Mouse (Mus musculus) forebrain, embryonic 11.5 days (tissue): ENCODE data around the gene Sox6. TPM values are rescaled to one million over a fixed set of nuclear protein-coding genes. Genes with fewer than 3 reads are reported as not detected.

Source experiments
- ATAC-seq: fragments of 200-750 bp; cut with Nextera tagmentation; replicated peaks from 2 replicates; pipeline ENCODE4 v1.8.0; 2017; ENCODE audit warnings: moderate TSS enrichment; ENCODE audit not compliant: low FRiP score
- DNase-seq: peaks from one replicate; pipeline ENCODE4 v3.0.0-alpha.2; 2017; ENCODE audit warnings: low spot score
- H3K27ac ChIP-seq: fragments of 300-500 bp; sonication (generic); 2 replicates; pipeline ENCODE4 v1.5.1; 2014; ENCODE audit warnings: low read depth, low read length
- H3K27me3 ChIP-seq: fragments of 300-500 bp; sonication (generic); 2 replicates; pipeline ENCODE4 v1.6.1; 2014; ENCODE audit warnings: mild to moderate bottlenecking, low read length, mixed read lengths; ENCODE audit not compliant: control insufficient read depth, insufficient read depth
- H3K36me3 ChIP-seq: fragments of 300-500 bp; sonication (generic); 2 replicates; pipeline ENCODE4 v1.6.1; 2014; ENCODE audit warnings: mild to moderate bottlenecking, low read length, moderate library complexity, mixed read lengths; ENCODE audit not compliant: control insufficient read depth, insufficient read depth
- H3K4me1 ChIP-seq: fragments of 300-500 bp; sonication (generic); replicated peaks from 2 replicates; pipeline ENCODE4 v1.6.1; 2014; ENCODE audit warnings: low read length, mixed read lengths; ENCODE audit not compliant: control insufficient read depth, insufficient read depth
- H3K4me2 ChIP-seq: fragments of 300-500 bp; sonication (generic); 2 replicates; pipeline ENCODE4 v1.6.1; 2014; ENCODE audit warnings: low read depth, mild to moderate bottlenecking, low read length, moderate library complexity, mixed read lengths; ENCODE audit not compliant: severe bottlenecking
- H3K4me3 ChIP-seq: fragments of 300-500 bp; sonication (generic); 2 replicates; pipeline ENCODE4 v1.5.1; 2014; ENCODE audit warnings: low read depth, low read length
- H3K9ac ChIP-seq: fragments of 300-500 bp; sonication (generic); 2 replicates; pipeline ENCODE4 v1.6.1; 2014; ENCODE audit warnings: low read length
- H3K9me3 ChIP-seq: fragments of 300-500 bp; sonication (generic); 2 replicates; pipeline ENCODE4 v1.6.1; 2016; ENCODE audit warnings: low read length, mixed read lengths; ENCODE audit not compliant: control insufficient read depth
- WGBS: fragments of 180-500 bp; shearing (Covaris S2); extraction: QIAGEN DNeasy Blood & Tissue Kit; methylation state at CpG from one replicate; pipeline ENCODE4 v1.1.7; 2014; 5-methylcytosine and 5-hydroxymethylcytosine counted together
- polyA plus RNA-seq: library from polyadenylated mRNA; unstranded; fragments of >200 nt; fragmentation: Nextera tagmentation; extraction: Ambion mirVana; gene quantifications from 2 replicates; pipeline ENCODE4 v1.2.1, GENCODE M21; 2014

Gene Sox6
- polyA plus RNA-seq, 1 experiment from 2014 or later: 154 TPM

- Histone ChIP-seq H3K9ac (no peak overlapping the region), H3K36me3 (no peaks in the 10 kb centered on the region), H3K27ac (no peak overlapping the region), H3K27me3 (no peaks in the 10 kb centered on the region), H3K4me1 (no peaks in the 10 kb centered on the region), H3K4me3 (no peak overlapping the region), H3K9me3 (no peaks in the 10 kb centered on the region), H3K4me2 (no peak overlapping the region)
- ATAC-seq (no peak), DNase-seq (no peak)
- 72% methylated on average over 8 of the region's 8 CpGs for WGBS
Observed at GRCm38 (mm10) chr7:115513681-115514080, 524.9 kb downstream of the Sox6 start.

- Histone ChIP-seq H3K4me3 (no peak overlapping the region), H3K9me3 (no peaks in the 10 kb centered on the region), H3K4me1 (no peaks in the 10 kb centered on the region), H3K36me3 (no peaks in the 10 kb centered on the region), H3K27ac (no peak overlapping the region), H3K4me2 (no peak overlapping the region), H3K27me3 (no peaks in the 10 kb centered on the region), H3K9ac (no peak overlapping the region)
- no peak for DNase-seq
- WGBS: 78% methylated on average over 10 of the region's 10 CpGs
- no peak for ATAC-seq
Observed at GRCm38 (mm10) chr7:115511777-115512176, 526.8 kb downstream of the Sox6 start.

- no peaks in the 10 kb centered on the region for H3K4me1 ChIP-seq
- H3K27ac ChIP-seq: no peak overlapping the region
Observed at GRCm38 (mm10) chr7:115511091-115511490, 527.5 kb downstream of the Sox6 start.

GRCm38 (mm10) chr7:115510045-115510444, 528.6 kb downstream of the Sox6 start:
- 53% methylated on average over 5 of the region's 5 CpGs for WGBS
- Histone ChIP-seq H3K4me2 (no peak overlapping the region), H3K27me3 (no peaks in the 10 kb centered on the region), H3K36me3 (no peaks in the 10 kb centered on the region), H3K4me1 (no peaks in the 10 kb centered on the region), H3K27ac (no peak overlapping the region), H3K9ac (no peak overlapping the region), H3K4me3 (no peak overlapping the region), H3K9me3 (no peaks in the 10 kb centered on the region)
- no peak for ATAC-seq
- no peak for DNase-seq

More at GRCm38 (mm10) chr7:115511091-115511490, 527.5 kb downstream of the Sox6 start:
- 89% methylated on average over 5 of the region's 5 CpGs for WGBS
- Histone ChIP-seq H3K36me3 (no peaks in the 10 kb centered on the region), H3K4me3 (no peak overlapping the region), H3K9ac (no peak overlapping the region), H3K4me2 (no peak overlapping the region), H3K27me3 (no peaks in the 10 kb centered on the region), H3K9me3 (no peaks in the 10 kb centered on the region)
- DNase-seq: no peak
- no peak for ATAC-seq

GRCm38 (mm10) chr7:115506385-115506784, 532.2 kb downstream of the Sox6 start:
- WGBS: 86% methylated on average over 6 of the region's 6 CpGs
- no peak overlapping the region for H3K9ac ChIP-seq
- no peak overlapping the region for H3K27ac ChIP-seq
- no peak overlapping the region for H3K4me2 ChIP-seq
- ATAC-seq: no peak
- H3K9me3 ChIP-seq: no peaks in the 10 kb centered on the region
- DNase-seq: no peak
- peaks cover 1% of the 10 kb centered on the region; the same call in 1 of the 2 replicates for H3K4me1 ChIP-seq
- H3K36me3 ChIP-seq: no peaks in the 10 kb centered on the region
- peaks cover 2% of the 10 kb centered on the region; the same call in 1 of the 2 replicates for H3K27me3 ChIP-seq
- H3K4me3 ChIP-seq: no peak overlapping the region

- H3K9me3 ChIP-seq: no peaks in the 10 kb centered on the region
- H3K27ac ChIP-seq: no peak overlapping the region
- no peak overlapping the region for H3K4me2 ChIP-seq
- H3K27me3 ChIP-seq: peaks cover 2% of the 10 kb centered on the region; the same call in 1 of the 2 replicates
- ATAC-seq (no peak), DNase-seq (no peak)
- no peak overlapping the region for H3K9ac ChIP-seq
- peaks cover 4% of the 10 kb centered on the region; the same call in 1 of the 2 replicates for H3K4me1 ChIP-seq
- 4% methylated on average over 3 of the region's 3 CpGs for WGBS
- no peak overlapping the region for H3K4me3 ChIP-seq
- no peaks in the 10 kb centered on the region for H3K36me3 ChIP-seq
Observed at GRCm38 (mm10) chr7:115501497-115501896, 537.1 kb downstream of the Sox6 start.

- H3K36me3 ChIP-seq: no peaks in the 10 kb centered on the region
- H3K9ac ChIP-seq: no peak overlapping the region
- peaks cover 4% of the 10 kb centered on the region; the same call in 1 of the 2 replicates for H3K4me1 ChIP-seq
- ATAC-seq: no peak
- no peak for DNase-seq
- no peak overlapping the region for H3K4me2 ChIP-seq
- H3K27ac ChIP-seq: no peak overlapping the region
- no peaks in the 10 kb centered on the region for H3K9me3 ChIP-seq
- H3K4me3 ChIP-seq: no peak overlapping the region
- H3K27me3 ChIP-seq: peaks cover 2% of the 10 kb centered on the region; the same call in 1 of the 2 replicates
Observed at GRCm38 (mm10) chr7:115500825-115501224, 537.8 kb downstream of the Sox6 start.

- Histone ChIP-seq H3K9me3 (no peaks in the 10 kb centered on the region), H3K36me3 (no peaks in the 10 kb centered on the region), H3K4me1 (peaks cover 4% of the 10 kb centered on the region; the same call in 1 of the 2 replicates), H3K27ac (no peak overlapping the region), H3K27me3 (peaks cover 2% of the 10 kb centered on the region; the same call in 1 of the 2 replicates), H3K4me2 (no peak overlapping the region), H3K9ac (no peak overlapping the region), H3K4me3 (no peak overlapping the region)
- ATAC-seq: no peak
- no peak for DNase-seq
- 70% methylated on average over 7 of the region's 7 CpGs for WGBS
Observed at GRCm38 (mm10) chr7:115500170-115500569, 538.4 kb downstream of the Sox6 start.

- H3K9me3 ChIP-seq: no peaks in the 10 kb centered on the region
- H3K4me1 ChIP-seq: no peaks in the 10 kb centered on the region
- 91% methylated on average over 5 of the region's 5 CpGs for WGBS
- H3K4me3 ChIP-seq: no peak overlapping the region
- no peak overlapping the region for H3K27ac ChIP-seq
- DNase-seq (no peak), ATAC-seq (no peak)
- H3K4me2 ChIP-seq: no peak overlapping the region
- H3K27me3 ChIP-seq: no peaks in the 10 kb centered on the region
- no peaks in the 10 kb centered on the region for H3K36me3 ChIP-seq
- H3K9ac ChIP-seq: no peak overlapping the region
Observed at GRCm38 (mm10) chr7:115491721-115492120, 546.9 kb downstream of the Sox6 start.
